Mouse (Mus musculus) liver, embryonic 14.5 days (tissue): ENCODE measurements around the gene Tlk1. TPM values are rescaled to one million over a fixed set of nuclear protein-coding genes. Genes with fewer than 3 reads are reported as not detected.

Experiments
- ATAC-seq: fragments of 200-750 bp; cut with Nextera tagmentation; 2 replicates; pipeline ENCODE4 v1.8.0; 2017; ENCODE audit warnings: moderate number of reproducible peaks, mild to moderate bottlenecking, moderate library complexity; ENCODE audit not compliant: insufficient read depth
- DNase-seq, 3 experiments: peaks; one replicate each; pipeline ENCODE4 v3.0.0-alpha.2; 2012 to 2013; ENCODE audit warnings: low read depth in 3 of 3, low spot score in 3 of 3
- H3K27ac ChIP-seq: fragments of 300-500 bp; sonication (generic); 2 replicates; pipeline ENCODE4 v1.5.1; 2014; ENCODE audit warnings: moderate library complexity, mild to moderate bottlenecking, control low read depth, inconsistent platforms
- H3K27me3 ChIP-seq: fragments of 300-500 bp; sonication (generic); 2 replicates; pipeline ENCODE4 v1.6.1; 2014; ENCODE audit warnings: mild to moderate bottlenecking, low read length, moderate library complexity; ENCODE audit not compliant: control insufficient read depth, insufficient read depth
- H3K36me3 ChIP-seq: fragments of 300-500 bp; sonication (generic); replicated peaks from 2 replicates; pipeline ENCODE4 v1.6.1; 2014; ENCODE audit warnings: low read depth; ENCODE audit not compliant: control insufficient read depth, insufficient read depth
- H3K4me1 ChIP-seq, 2 experiments: fragments of 200-500 bp in 1 of 2; fragments of 300-500 bp in 1 of 2; sonication (generic) in 1 of 2; replicated peaks; 2 replicates each; pipeline ENCODE4 v1.6.1; 2012 to 2014; ENCODE audit warnings: antibody characterized with exemption in 1 of 2, inconsistent platforms in 1 of 2, low read length in 1 of 2; ENCODE audit not compliant: control insufficient read depth in 2 of 2, insufficient read depth in 2 of 2
- H3K4me2 ChIP-seq: fragments of 300-500 bp; sonication (generic); 2 replicates; pipeline ENCODE4 v1.6.1; 2014; ENCODE audit warnings: low read depth, mild to moderate bottlenecking, control low read depth, moderate library complexity
- H3K4me3 ChIP-seq, 2 experiments: fragments of 200-500 bp in 1 of 2; fragments of 300-500 bp in 1 of 2; sonication (generic) in 1 of 2; 2 replicates each; pipeline ENCODE4 v1.5.1; 2012 to 2014; ENCODE audit warnings: low read depth in 2 of 2, low read length in 2 of 2, mild to moderate bottlenecking in 2 of 2, control low read depth in 1 of 2, inconsistent platforms in 1 of 2, moderate library complexity in 1 of 2; ENCODE audit not compliant: insufficient read depth in 1 of 2
- H3K9ac ChIP-seq: fragments of 300-500 bp; sonication (generic); replicated peaks from 2 replicates; pipeline ENCODE4 v1.6.1; 2014; ENCODE audit warnings: mild to moderate bottlenecking, control low read depth, moderate library complexity
- H3K9me3 ChIP-seq: fragments of 300-500 bp; sonication (generic); 2 replicates; pipeline ENCODE4 v1.6.1; 2016; ENCODE audit warnings: low read length, mixed read lengths; ENCODE audit not compliant: control insufficient read depth
- CTCF ChIP-seq: IDR thresholded peaks from 2 replicates; pipeline ENCODE4 v1.5.1; 2016; ENCODE audit warnings: antibody characterized with exemption, low read depth, control low read depth
- EP300 ChIP-seq: IDR thresholded peaks from 2 replicates; pipeline ENCODE4 v1.6.1; 2016; ENCODE audit warnings: antibody characterized with exemption, low read depth
- WGBS: fragments of 180-500 bp; shearing (Covaris S2); extraction: QIAGEN DNeasy Blood & Tissue Kit; methylation state at CpG from one replicate; pipeline ENCODE4 v1.1.7; 2014; ENCODE audit not compliant: insufficient replicate concordance; 5-methylcytosine and 5-hydroxymethylcytosine counted together
- polyA plus RNA-seq, 2 experiments: library from polyadenylated mRNA; depleted of rRNA in 1 of 2; stranded (reverse) in 1 of 2; unstranded in 1 of 2; fragments of >200 nt; fragmentation: Nextera tagmentation in 1 of 2; extraction: Ambion mirVana in 1 of 2; gene quantifications; 2 replicates each; pipeline versions ENCODE4 v1.2.1 to v1.2.3; 2012 to 2014

Gene Tlk1
- polyA plus RNA-seq, 2 experiments: 23.7 to 24.3 TPM

- Histone ChIP-seq H3K36me3 (peaks cover 6% of the 10 kb centered on the region), H3K27me3 (no peaks in the 10 kb centered on the region), H3K27ac (no peak overlapping the region), H3K4me2 (no peak overlapping the region), H3K9ac (no peak overlapping the region), H3K9me3 (no peaks in the 10 kb centered on the region), H3K4me1 (no peaks in the 10 kb centered on the region), H3K4me3 (no peak overlapping the region)
- ATAC-seq (no peak), DNase-seq (no peak)
- TF ChIP-seq EP300 (no peak), CTCF (no peak)
- WGBS: 84% methylated on average over 7 of the region's 7 CpGs
Measured at GRCm38 (mm10) chr2:70764734-70765133, 60.8 kb downstream of the Tlk1 start.

GRCm38 (mm10) chr2:70762741-70763140 is 62.8 kb downstream of the Tlk1 start:
- DNase-seq (no peak), ATAC-seq (no peak)
- Histone ChIP-seq H3K9me3 (no peaks in the 10 kb centered on the region), H3K27me3 (no peaks in the 10 kb centered on the region), H3K36me3 (no peaks in the 10 kb centered on the region), H3K27ac (no peak overlapping the region), H3K4me1 (no peaks in the 10 kb centered on the region), H3K4me2 (no peak overlapping the region), H3K4me3 (no peak overlapping the region), H3K9ac (no peak overlapping the region)
- 56% methylated on average over 1 of the region's 1 CpGs for WGBS
- TF ChIP-seq CTCF: no peak
- no peak for TF ChIP-seq EP300

GRCm38 (mm10) chr2:70752149-70752548 is 73.4 kb downstream of the Tlk1 start:
- H3K9me3 ChIP-seq: no peaks in the 10 kb centered on the region
- ATAC-seq: no peak
- no peak overlapping the region for H3K4me2 ChIP-seq
- no peak for DNase-seq
- H3K36me3 ChIP-seq: peaks cover 44% of the 10 kb centered on the region
- H3K27ac ChIP-seq: no peak overlapping the region
- no peaks in the 10 kb centered on the region for H3K4me1 ChIP-seq
- no peak for TF ChIP-seq EP300
- TF ChIP-seq CTCF: no peak
- H3K27me3 ChIP-seq: no peaks in the 10 kb centered on the region
- WGBS: 96% methylated on average over 5 of the region's 5 CpGs
- H3K9ac ChIP-seq: no peak overlapping the region
- no peak overlapping the region for H3K4me3 ChIP-seq

- no peak overlapping the region for H3K4me2 ChIP-seq
- no peak for DNase-seq
- no peak for ATAC-seq
- no peaks in the 10 kb centered on the region for H3K9me3 ChIP-seq
- H3K4me3 ChIP-seq: no peak overlapping the region
- WGBS: 93% methylated on average over 2 of the region's 2 CpGs
- no peaks in the 10 kb centered on the region for H3K4me1 ChIP-seq
- no peak for TF ChIP-seq EP300
- no peak for TF ChIP-seq CTCF
- H3K36me3 ChIP-seq: peaks cover 42% of the 10 kb centered on the region
- H3K27me3 ChIP-seq: no peaks in the 10 kb centered on the region
- no peak overlapping the region for H3K9ac ChIP-seq
- no peak overlapping the region for H3K27ac ChIP-seq
Measured at GRCm38 (mm10) chr2:70751655-70752054, 73.9 kb downstream of the Tlk1 start.

GRCm38 (mm10) chr2:70742588-70742987 is 82.9 kb downstream of the Tlk1 start:
- Histone ChIP-seq H3K9me3 (no peaks in the 10 kb centered on the region), H3K36me3 (peaks cover 63% of the 10 kb centered on the region), H3K9ac (no peak overlapping the region), H3K27me3 (no peaks in the 10 kb centered on the region), H3K4me3 (no peak overlapping the region), H3K4me1 (no peaks in the 10 kb centered on the region), H3K27ac (no peak overlapping the region), H3K4me2 (no peak overlapping the region)
- no peak for TF ChIP-seq EP300
- no peak for TF ChIP-seq CTCF
- ATAC-seq (no peak), DNase-seq (no peak)
- 68% methylated on average over 2 of the region's 2 CpGs for WGBS

- no peak overlapping the region for H3K4me3 ChIP-seq
- TF ChIP-seq EP300 (no peak), CTCF (no peak)
- 95% methylated on average over 5 of the region's 5 CpGs for WGBS
Measured at GRCm38 (mm10) chr2:70741901-70742300, 83.6 kb downstream of the Tlk1 start.

More at GRCm38 (mm10) chr2:70741901-70742300, 83.6 kb downstream of the Tlk1 start:
- H3K36me3 ChIP-seq: peaks cover 69% of the 10 kb centered on the region
- H3K4me1 ChIP-seq: no peaks in the 10 kb centered on the region
- no peak for ATAC-seq
- no peak overlapping the region for H3K4me2 ChIP-seq
- no peak overlapping the region for H3K9ac ChIP-seq
- no peaks in the 10 kb centered on the region for H3K27me3 ChIP-seq
- no peaks in the 10 kb centered on the region for H3K9me3 ChIP-seq
- H3K27ac ChIP-seq: no peak overlapping the region
- no peak for DNase-seq
